Mouse (Mus musculus) MEL (cell line): Measurements from ENCODE around the gene Rrp36. TPM values are rescaled to one million over a fixed set of nuclear protein-coding genes. Genes with fewer than 3 reads are reported as not detected.

Experiments used
- DNase-seq: peaks from one replicate; pipeline ENCODE4 v3.0.0; 2011; ENCODE audit warnings: low read depth, low spot score
- H3K27ac ChIP-seq: 2 replicates; pipeline ENCODE4 v1.5.1; 2012; ENCODE audit warnings: low read depth, mild to moderate bottlenecking, control low read depth, low read length, moderate library complexity; ENCODE audit not compliant: control insufficient read depth
- H3K27me3 ChIP-seq, 2 experiments: fragments of 150-350 bp in 1 of 2; sonication (generic) in 1 of 2; 2 replicates each; pipeline ENCODE4 v1.6.1; 2012; ENCODE audit warnings: low read length in 2 of 2, mild to moderate bottlenecking in 2 of 2, improper control_type of control experiment in 1 of 2, moderate library complexity in 1 of 2; ENCODE audit not compliant: insufficient read depth in 2 of 2, control insufficient read depth in 1 of 2
- H3K36me3 ChIP-seq, 2 experiments: 2 replicates each; pipeline ENCODE4 v1.6.1; 2012 to 2014; ENCODE audit warnings: low read length in 2 of 2, improper control_type of control experiment in 1 of 2, inconsistent platforms in 1 of 2, mild to moderate bottlenecking in 1 of 2; ENCODE audit not compliant: insufficient read depth in 2 of 2, control insufficient read depth in 1 of 2
- H3K4me1 ChIP-seq, 2 experiments: fragments of 150-350 bp in 1 of 2; sonication (generic) in 1 of 2; 2 replicates each; pipeline ENCODE4 v1.6.1; 2012; ENCODE audit warnings: low read length in 2 of 2, improper control_type of control experiment in 1 of 2, mild to moderate bottlenecking in 1 of 2; ENCODE audit not compliant: insufficient read depth in 2 of 2, control insufficient read depth in 1 of 2
- H3K4me3 ChIP-seq, 2 experiments: fragments of 150-350 bp in 1 of 2; sonication (generic) in 1 of 2; 2 replicates each; pipeline ENCODE4 v1.5.1; 2012; ENCODE audit warnings: low read depth in 2 of 2, low read length in 2 of 2, mild to moderate bottlenecking in 2 of 2, moderate library complexity in 2 of 2, control low read depth in 1 of 2, improper control_type of control experiment in 1 of 2; ENCODE audit not compliant: control insufficient read depth in 1 of 2, insufficient read depth in 1 of 2
- H3K79me2 ChIP-seq: 2 replicates; pipeline ENCODE4 v1.6.1; 2012; ENCODE audit warnings: mild to moderate bottlenecking, low read length, moderate library complexity; ENCODE audit not compliant: control insufficient read depth, poor library complexity, insufficient read depth
- H3K9ac ChIP-seq: 2 replicates; pipeline ENCODE4 v1.6.1; 2012; ENCODE audit warnings: low read depth, mild to moderate bottlenecking, control low read depth, low read length, moderate library complexity; ENCODE audit not compliant: control insufficient read depth, poor library complexity, severe bottlenecking
- H3K9me3 ChIP-seq: fragments of 150-350 bp; sonication (generic); replicated peaks from 2 replicates; pipeline ENCODE4 v1.6.1; 2012; ENCODE audit warnings: mild to moderate bottlenecking, low read length, improper control_type of control experiment, moderate library complexity; ENCODE audit not compliant: insufficient read depth
- BHLHE40 ChIP-seq: IDR thresholded peaks from 2 replicates; pipeline ENCODE4 v1.6.1; 2012; ENCODE audit warnings: low read depth, mild to moderate bottlenecking, inconsistent platforms, low read length, improper control_type of control experiment, borderline replicate concordance
- CHD2 ChIP-seq: IDR thresholded peaks from 2 replicates; pipeline ENCODE4 v1.6.1; 2011; ENCODE audit warnings: low read length, improper control_type of control experiment
- CTCF ChIP-seq, 3 experiments: IDR thresholded peaks in 2 of 3; conservative IDR thresholded peaks in 1 of 3; 2 replicates each; pipeline ENCODE4 v1.5.1; 2011 to 2012; ENCODE audit warnings: low read length in 3 of 3, low read depth in 2 of 3, mild to moderate bottlenecking in 2 of 3, improper control_type of control experiment in 1 of 3, inconsistent platforms in 1 of 3, mixed read lengths in 1 of 3, moderate library complexity in 1 of 3; ENCODE audit not compliant: control insufficient read depth in 1 of 3, insufficient read depth in 1 of 3, poor library complexity in 1 of 3, severe bottlenecking in 1 of 3
- ELF1 ChIP-seq: IDR thresholded peaks from 2 replicates; pipeline ENCODE4 v1.6.1; 2014; ENCODE audit warnings: low read depth, mild to moderate bottlenecking, inconsistent platforms, low read length, improper control_type of control experiment, moderate library complexity
- EP300 ChIP-seq, 2 experiments: IDR thresholded peaks; 2 replicates each; pipeline ENCODE4 v1.6.1; 2011; ENCODE audit warnings: improper control_type of control experiment in 2 of 2, low read length in 2 of 2, low read depth in 1 of 2, mild to moderate bottlenecking in 1 of 2
- ETS1 ChIP-seq: IDR thresholded peaks from 2 replicates; pipeline ENCODE4 v1.6.1; 2012; ENCODE audit warnings: low read depth, mild to moderate bottlenecking, inconsistent platforms, low read length, improper control_type of control experiment, moderate library complexity
- GABPA ChIP-seq: IDR thresholded peaks from 2 replicates; pipeline ENCODE4 v1.6.1; 2012; ENCODE audit warnings: low read depth, mild to moderate bottlenecking, inconsistent platforms, low read length, improper control_type of control experiment, moderate library complexity
- GATA1 ChIP-seq: IDR thresholded peaks from 2 replicates; pipeline ENCODE4 v1.6.1; 2011; ENCODE audit warnings: low read depth, low read length, improper control_type of control experiment
- HCFC1 ChIP-seq: IDR thresholded peaks from 2 replicates; pipeline ENCODE4 v1.6.1; 2012; ENCODE audit warnings: low read depth, mild to moderate bottlenecking, inconsistent platforms, low read length, improper control_type of control experiment, moderate library complexity
- JUND ChIP-seq: IDR thresholded peaks from 2 replicates; pipeline ENCODE4 v1.6.1; 2011; ENCODE audit warnings: low read depth, mild to moderate bottlenecking, improper control_type of control experiment, low read length
- KAT2A ChIP-seq: conservative IDR thresholded peaks from 2 replicates; pipeline ENCODE4 v1.6.1; 2012; ENCODE audit warnings: low read depth, low read length, improper control_type of control experiment, inconsistent platforms
- MAFK ChIP-seq: IDR thresholded peaks from 2 replicates; pipeline ENCODE4 v1.6.1; 2011; ENCODE audit warnings: low read depth, mild to moderate bottlenecking, low read length, improper control_type of control experiment, borderline replicate concordance
- MAX ChIP-seq: IDR thresholded peaks from 2 replicates; pipeline ENCODE4 v1.6.1; 2011; ENCODE audit warnings: low read length, improper control_type of control experiment
- MAZ ChIP-seq: IDR thresholded peaks from 2 replicates; pipeline ENCODE4 v1.6.1; 2012; ENCODE audit warnings: low read depth, mild to moderate bottlenecking, inconsistent platforms, low read length, improper control_type of control experiment
- MXI1 ChIP-seq: IDR thresholded peaks from 2 replicates; pipeline ENCODE4 v1.6.1; 2011; ENCODE audit warnings: mild to moderate bottlenecking, low read depth, low read length, improper control_type of control experiment
- POLR2A ChIP-seq, 2 experiments: IDR thresholded peaks; 2 replicates each; pipeline ENCODE4 v1.6.1; 2011 to 2012; ENCODE audit warnings: low read length in 2 of 2, mild to moderate bottlenecking in 2 of 2, control low read depth in 1 of 2, improper control_type of control experiment in 1 of 2, low read depth in 1 of 2, moderate library complexity in 1 of 2; ENCODE audit not compliant: control insufficient read depth in 1 of 2, insufficient read depth in 1 of 2, poor library complexity in 1 of 2
- RAD21 ChIP-seq: IDR thresholded peaks from 2 replicates; pipeline ENCODE4 v1.6.1; 2011; ENCODE audit warnings: mild to moderate bottlenecking, low read depth, low read length, improper control_type of control experiment
- SIN3A ChIP-seq: IDR thresholded peaks from 2 replicates; pipeline ENCODE4 v1.6.1; 2012; ENCODE audit warnings: low read length, improper control_type of control experiment, inconsistent platforms
- SMC3 ChIP-seq: IDR thresholded peaks from 2 replicates; pipeline ENCODE4 v1.6.1; 2011; ENCODE audit warnings: low read depth, low read length, improper control_type of control experiment
- TAL1 ChIP-seq: IDR thresholded peaks from 2 replicates; pipeline ENCODE4 v1.6.1; 2012; ENCODE audit warnings: mild to moderate bottlenecking, inconsistent platforms, low read length, moderate library complexity, mixed read lengths
- TCF12 ChIP-seq: IDR thresholded peaks from 2 replicates; pipeline ENCODE4 v1.6.1; 2014; ENCODE audit warnings: low read depth, mild to moderate bottlenecking, inconsistent platforms, low read length, improper control_type of control experiment, moderate library complexity
- USF1 ChIP-seq: IDR thresholded peaks from 2 replicates; pipeline ENCODE4 v1.6.1; 2014; ENCODE audit warnings: low read depth, mild to moderate bottlenecking, inconsistent platforms, low read length, improper control_type of control experiment, moderate library complexity
- USF2 ChIP-seq, 2 experiments: IDR thresholded peaks; 2 replicates each; pipeline ENCODE4 v1.6.1; 2011 to 2012; ENCODE audit warnings: improper control_type of control experiment in 2 of 2, low read length in 2 of 2, borderline replicate concordance in 1 of 2, inconsistent platforms in 1 of 2, low read depth in 1 of 2, mild to moderate bottlenecking in 1 of 2; ENCODE audit not compliant: insufficient read depth in 1 of 2
- polyA plus RNA-seq, 2 experiments: library from polyadenylated mRNA; stranded (reverse) in 1 of 2; unstranded in 1 of 2; fragments of >175 nt in 1 of 2; fragments of >200 nt in 1 of 2; gene quantifications; 2 replicates each; pipeline versions ENCODE4 v1.2.1 to v1.2.4; 2012; ENCODE audit warnings: low replicate concordance in 2 of 2, low read depth in 1 of 2; ENCODE audit not compliant: insufficient read length in 2 of 2, insufficient read depth in 1 of 2, missing spikeins in 1 of 2
- total RNA-seq: library from RNA; depleted of rRNA; stranded (reverse); fragments of 300-350 nt; gene quantifications from 2 replicates; pipeline ENCODE4 v1.2.3, GENCODE M21; 2012

Gene Rrp36
- total and polyA plus RNA-seq, 3 experiments, result 51.2 to 55.3 TPM; not detected in 1

DNA sequence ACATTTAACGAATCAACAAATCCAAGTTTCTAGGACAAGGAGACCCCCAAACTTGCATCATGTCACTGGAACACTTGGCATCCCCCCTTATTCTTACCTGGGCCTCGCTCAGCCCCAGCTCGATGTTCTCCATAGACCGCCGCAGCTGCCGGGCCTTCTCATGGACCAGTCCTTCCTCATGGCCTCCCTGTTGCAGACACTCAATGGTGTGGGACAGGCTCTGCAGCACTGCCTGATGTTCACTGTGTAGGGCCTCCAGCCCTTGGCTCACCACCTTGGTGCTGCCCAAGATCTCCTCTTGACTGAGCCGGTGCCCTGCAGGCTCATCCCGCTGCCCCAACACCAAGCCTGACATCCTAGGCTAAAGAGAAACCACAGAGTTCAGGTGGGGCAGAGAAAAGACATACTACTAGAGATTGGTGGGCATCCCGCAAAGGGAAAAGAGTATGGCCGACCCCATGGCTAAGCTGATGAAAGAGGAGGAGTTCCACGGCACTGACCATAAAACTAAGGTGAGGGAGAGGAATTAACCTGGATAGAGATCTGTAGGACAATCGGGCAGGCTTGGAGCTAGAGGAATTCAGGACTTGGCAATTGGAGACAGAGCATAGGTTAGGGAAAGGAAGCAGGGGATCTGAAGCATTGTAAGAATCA is 29.9 kb downstream of the Rrp36 start:
- Histone ChIP-seq H3K9ac (no peak overlapping the region), H3K79me2 (peaks cover 7% of the 10 kb centered on the region), H3K27me3 (no peaks in the 10 kb centered on the region)
- TF ChIP-seq JUND (no peak), SMC3 (no peak), RAD21 (no peak), HCFC1 (no peak), GATA1 (no peak), ETS1 (no peak), MAFK (no peak)
- TF ChIP-seq, all 39 proteins: peak for 0
- peak overlapping the region in 1 of 2 experiments; percentile 14; a peak in 1 of 4 replicates for H3K4me3 ChIP-seq
- DNase-seq, result no peak
- peaks cover 0 to 5% of the 10 kb centered on the region in 2 experiments; a peak in 2 of 4 replicates for H3K36me3 ChIP-seq
- no peaks in the 10 kb centered on the region for H3K9me3 ChIP-seq
- peaks cover 0 to 8% of the 10 kb centered on the region in 2 experiments; a peak in 1 of 4 replicates for H3K4me1 ChIP-seq
- H3K27ac ChIP-seq, result no peak overlapping the region

DNA sequence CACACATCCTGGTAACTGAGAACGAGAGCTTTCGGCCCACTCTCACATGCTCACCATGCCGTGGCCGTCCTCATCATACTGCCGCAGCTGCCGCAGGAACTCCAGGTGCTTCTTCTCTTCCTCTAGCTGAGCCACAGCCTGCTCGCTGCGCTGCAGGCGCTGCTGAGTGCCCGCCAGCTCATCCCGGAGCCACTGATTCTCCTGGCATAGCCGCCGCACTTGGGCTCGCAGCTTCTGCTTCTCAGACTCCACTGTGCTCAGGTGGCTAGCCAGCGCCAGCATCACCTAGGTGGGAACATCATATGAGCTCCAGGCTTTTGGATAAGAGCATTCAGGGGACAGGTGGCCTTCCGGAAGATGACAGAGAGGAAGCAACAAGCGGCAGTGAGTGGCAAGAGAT is 32.1 kb downstream of the Rrp36 start:
- no peak for DNase-seq
- Histone ChIP-seq H3K36me3 (peaks cover 0 to 4% of the 10 kb centered on the region in 2 experiments; a peak in 2 of 4 replicates), H3K4me1 (peaks cover 0 to 8% of the 10 kb centered on the region in 2 experiments; a peak in 1 of 4 replicates), H3K27ac (no peak overlapping the region), H3K27me3 (no peaks in the 10 kb centered on the region), H3K79me2 (peaks cover 5% of the 10 kb centered on the region), H3K9ac (no peak overlapping the region), H3K9me3 (no peaks in the 10 kb centered on the region), H3K4me3 (no peak overlapping the region)
- no peak for TF ChIP-seq USF2 (IDR thresholded peaks at IDR 0.05; ENCODE audit: borderline replicate concordance in 1 of 2, insufficient read depth in 1 of 2, low read depth in 1 of 2, low read length in 2 of 2)
- TF ChIP-seq MXI1, result no peak
- no peak for TF ChIP-seq BHLHE40
- TF ChIP-seq HCFC1, result no peak
- no peak for TF ChIP-seq POLR2A (IDR thresholded peaks at IDR 0.05; ENCODE audit: control insufficient read depth in 1 of 2, insufficient read depth in 1 of 2, low read depth in 1 of 2, low read length in 2 of 2, poor library complexity in 1 of 2)
- TF ChIP-seq MAFK, result no peak
- TF ChIP-seq TCF12, result no peak

DNA sequence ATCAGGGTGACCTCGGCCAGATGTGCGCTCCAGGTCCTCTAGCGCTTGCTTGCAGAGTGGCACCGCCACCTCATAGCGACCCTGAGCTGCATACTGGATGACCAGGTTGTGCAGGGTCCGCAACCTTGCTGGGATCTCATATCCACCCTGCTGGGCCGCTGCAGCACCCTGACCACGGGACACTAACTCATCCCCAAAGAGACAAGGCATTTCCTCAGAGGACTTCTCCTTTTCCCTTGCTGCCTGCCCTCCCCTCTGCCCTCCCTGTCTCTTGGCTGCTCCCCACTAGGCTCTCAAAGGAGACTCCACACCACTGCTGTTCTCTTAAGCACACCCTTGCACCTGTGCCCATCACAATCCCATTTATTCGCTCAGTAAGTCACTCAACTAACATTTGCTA is 34.2 kb downstream of the Rrp36 start:
- H3K4me1 ChIP-seq, result peaks cover 0 to 11% of the 10 kb centered on the region in 2 experiments; a peak in 2 of 4 replicates
- TF ChIP-seq ETS1, result no peak
- TF ChIP-seq SIN3A, result no peak
- no peak for TF ChIP-seq MAX
- no peak for TF ChIP-seq TAL1
- no peak for TF ChIP-seq RAD21
- TF ChIP-seq CTCF (IDR thresholded peaks at IDR 0.05 in 2 of 3, conservative IDR thresholded peaks at IDR 0.05 in 1 of 3; ENCODE audit: control insufficient read depth in 1 of 3, insufficient read depth in 1 of 3, low read depth in 2 of 3, low read length in 3 of 3, poor library complexity in 1 of 3, severe bottlenecking in 1 of 3), result no peak
- TF ChIP-seq USF1, result no peak
- no peak for TF ChIP-seq ELF1
- TF ChIP-seq KAT2A, result no peak
- no peak for TF ChIP-seq CHD2
- TF ChIP-seq MAZ, result no peak
- TF ChIP-seq GABPA, result no peak
- no peak for TF ChIP-seq MAFK
- no peak for TF ChIP-seq EP300 (IDR thresholded peaks at IDR 0.05; ENCODE audit: low read depth in 1 of 2, low read length in 2 of 2)
- TF ChIP-seq POLR2A (IDR thresholded peaks at IDR 0.05; ENCODE audit: control insufficient read depth in 1 of 2, insufficient read depth in 1 of 2, low read depth in 1 of 2, low read length in 2 of 2, poor library complexity in 1 of 2), result no peak
- TF ChIP-seq, all 39 proteins: peak for 0
- Histone ChIP-seq H3K36me3 (no peaks in the 10 kb centered on the region), H3K27ac (no peak overlapping the region), H3K9me3 (no peaks in the 10 kb centered on the region), H3K79me2 (no peaks in the 10 kb centered on the region), H3K9ac (no peak overlapping the region), H3K27me3 (no peaks in the 10 kb centered on the region), H3K4me3 (no peak overlapping the region)
- no peak for DNase-seq
